Mouse (Mus musculus): ENCODE results near the gene Pnpla7.

DNA sequence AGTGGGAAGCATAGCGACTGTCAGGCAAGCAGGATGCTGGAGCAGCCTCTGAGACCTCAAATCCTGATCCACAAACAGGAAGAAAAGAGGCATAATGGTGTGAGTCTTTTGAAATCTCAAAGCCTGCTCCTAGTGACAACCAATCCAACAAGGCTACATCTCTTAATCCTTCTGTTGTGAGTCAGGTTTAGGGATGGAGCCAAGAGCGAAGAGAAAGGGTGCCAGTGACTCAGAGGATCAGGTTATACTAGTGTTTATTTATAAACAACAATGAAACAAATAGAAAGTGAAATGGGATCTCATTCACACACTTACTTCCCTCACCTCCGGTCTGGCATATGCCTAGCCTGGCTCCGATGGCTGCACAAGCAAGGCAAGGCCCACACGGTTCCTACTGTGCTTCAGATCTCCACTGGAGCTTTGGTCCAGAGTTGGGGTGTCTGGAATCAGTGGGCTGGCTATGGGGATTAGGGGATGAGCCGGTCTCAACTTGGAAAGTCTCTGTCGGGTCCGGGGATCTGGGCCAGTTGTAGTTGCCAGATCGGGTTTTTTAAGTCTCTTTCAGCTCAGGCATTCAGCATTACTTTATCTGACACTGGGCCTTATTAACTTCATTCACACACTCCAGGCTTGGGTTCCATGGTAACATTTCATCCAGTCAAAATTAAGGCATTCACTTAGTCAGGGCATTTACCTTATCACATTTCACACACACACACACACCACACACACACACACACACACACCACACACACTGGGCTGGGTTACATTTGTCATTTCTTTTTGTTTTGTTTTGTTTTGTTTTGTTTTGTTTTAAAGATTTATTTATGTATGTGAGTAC, 28.3 kb downstream of the Pnpla7 start:
- TF ChIP-seq CTCF (IDR thresholded peaks at IDR 0.05; ENCODE audit: low read depth, low read length) (no peak), POLR2A (IDR thresholded peaks at IDR 0.05; ENCODE audit: extremely low read depth, insufficient read depth, low read length) (no peak)

All from liver, adult 2 months (tissue).